Mouse (Mus musculus): Measurements from ENCODE around the gene Ccl24.

Ccl24 gene

GRCm38 (mm10) chr5:135544865-135545797, 27.7 kb downstream of the Ccl24 start, which contains the start of gene Hip1:
TSS of gene Hip1 (minus strand) at chr5:135545120.
- in situ Hi-C loops (cut with MboI) = no loop called here

- in situ Hi-C loops (cut with MboI) = no loop called here
These were observed 28.8 kb downstream of the Ccl24 start for GRCm38 (mm10) chr5:135544032-135544558.

DNA sequence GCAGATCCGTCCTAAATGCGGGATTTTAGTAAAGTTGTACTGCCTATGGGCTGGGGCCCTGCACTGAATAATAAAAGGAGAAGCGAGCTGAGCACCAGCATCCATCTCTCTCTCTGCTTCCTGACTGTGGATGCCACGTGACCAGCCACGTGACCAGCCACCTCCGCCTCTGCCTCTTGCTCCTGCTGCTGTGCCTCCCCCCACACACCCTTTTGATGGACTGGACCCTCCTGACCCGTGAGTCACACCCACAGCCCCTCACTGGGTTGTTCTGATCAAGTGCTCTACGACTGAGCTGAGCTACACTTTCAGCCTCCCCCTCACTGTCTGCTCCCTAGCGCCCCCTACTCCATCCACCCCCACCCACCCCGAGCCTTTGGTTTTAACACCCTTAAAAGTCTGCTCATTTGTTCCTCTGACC, 35.0 kb downstream of the Ccl24 start:
- in situ Hi-C loops (cut with MboI) = no loop called here

DNA sequence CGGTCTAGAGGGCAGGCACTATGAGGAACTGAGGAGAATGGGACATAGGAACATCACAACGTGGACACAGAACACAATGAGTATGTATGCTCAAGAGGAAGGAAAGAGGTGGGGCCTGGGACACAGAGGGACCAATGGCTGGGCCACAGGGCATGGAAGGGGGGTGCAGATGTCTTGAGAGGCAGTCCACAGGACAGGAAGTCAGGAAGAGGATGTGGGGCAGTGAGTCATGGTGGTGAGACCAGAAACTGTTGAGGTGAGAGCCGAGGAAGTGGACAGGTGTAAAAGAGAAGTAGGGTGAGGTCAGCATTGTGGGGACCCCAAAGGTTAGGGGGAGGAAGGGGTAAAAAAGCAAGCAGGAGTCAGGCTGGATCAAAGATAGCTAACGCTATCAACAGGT, 35.5 kb downstream of the Ccl24 start:
- in situ Hi-C loops (cut with MboI) = no loop called here

DNA sequence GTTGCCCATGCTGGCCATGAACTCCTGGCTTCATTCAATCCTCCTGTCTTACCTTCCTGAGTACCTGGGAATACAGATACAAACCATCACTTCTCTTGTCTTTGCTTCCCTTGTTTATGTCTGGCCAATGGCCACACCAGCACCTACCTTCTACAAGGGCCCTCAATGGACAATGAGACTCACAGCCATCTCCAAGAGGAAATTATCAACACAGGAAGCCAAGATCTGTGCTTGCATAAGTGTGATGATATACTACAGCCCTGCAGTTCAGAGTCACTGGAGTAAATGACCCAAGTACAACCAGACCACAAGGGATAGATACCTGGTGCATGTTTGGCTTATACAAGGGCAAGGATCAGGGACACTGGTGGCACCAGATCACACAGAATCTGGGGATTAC, 37.0 kb downstream of the Ccl24 start:
- in situ Hi-C loops (cut with MboI) = no loop called here

DNA sequence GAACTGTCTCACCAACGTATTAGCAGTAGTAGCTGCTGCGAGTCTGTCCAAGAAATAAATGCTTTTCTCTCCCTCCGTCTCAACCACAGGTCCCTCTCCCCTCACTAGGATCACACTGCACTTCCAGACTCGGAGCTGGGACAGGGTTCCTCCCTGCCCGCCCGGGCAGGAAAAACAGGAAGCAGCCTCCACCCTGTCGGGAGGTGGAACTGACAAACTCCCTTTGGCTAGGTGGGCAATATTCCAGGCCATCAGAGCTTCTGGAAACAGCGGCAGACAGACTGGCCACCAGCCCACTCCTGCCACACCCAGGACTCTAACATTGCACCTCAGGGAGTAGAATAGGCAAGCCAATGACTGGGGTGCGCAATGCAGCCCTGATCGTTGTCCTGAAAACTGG, 39.4 kb downstream of the Ccl24 start:
- in situ Hi-C loops (cut with MboI) = no loop called here

- in situ Hi-C loops (cut with MboI) = no loop called here
These were observed 41.5 kb downstream of the Ccl24 start for GRCm38 (mm10) chr5:135531306-135531845.

DNA sequence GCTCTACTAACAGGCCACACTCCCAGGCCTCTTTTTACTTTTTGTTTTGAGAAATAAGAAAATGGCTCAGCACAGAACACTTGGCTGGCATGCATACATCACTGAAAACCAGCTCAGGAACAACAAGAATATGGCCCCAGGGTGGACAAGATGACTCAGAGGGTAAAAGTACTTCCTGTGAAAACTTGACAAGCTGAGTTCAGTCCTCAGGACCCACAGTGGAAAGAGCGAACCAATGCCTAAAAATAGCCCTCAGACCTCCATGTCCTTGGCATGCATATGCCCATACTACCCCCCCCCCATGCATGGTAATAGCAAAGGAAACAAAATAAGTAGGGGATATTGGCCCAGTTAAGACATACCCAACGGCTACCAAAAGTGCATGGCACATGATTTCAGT, 42.9 kb downstream of the Ccl24 start:
- in situ Hi-C loops (cut with MboI) = no loop called here

GRCm38 (mm10) chr5:135529310-135529709, 43.5 kb downstream of the Ccl24 start:
- in situ Hi-C loops (cut with MboI) = no loop called here

- in situ Hi-C loops (cut with MboI) = no loop called here
These were observed 44.9 kb downstream of the Ccl24 start for GRCm38 (mm10) chr5:135527986-135528385.

DNA sequence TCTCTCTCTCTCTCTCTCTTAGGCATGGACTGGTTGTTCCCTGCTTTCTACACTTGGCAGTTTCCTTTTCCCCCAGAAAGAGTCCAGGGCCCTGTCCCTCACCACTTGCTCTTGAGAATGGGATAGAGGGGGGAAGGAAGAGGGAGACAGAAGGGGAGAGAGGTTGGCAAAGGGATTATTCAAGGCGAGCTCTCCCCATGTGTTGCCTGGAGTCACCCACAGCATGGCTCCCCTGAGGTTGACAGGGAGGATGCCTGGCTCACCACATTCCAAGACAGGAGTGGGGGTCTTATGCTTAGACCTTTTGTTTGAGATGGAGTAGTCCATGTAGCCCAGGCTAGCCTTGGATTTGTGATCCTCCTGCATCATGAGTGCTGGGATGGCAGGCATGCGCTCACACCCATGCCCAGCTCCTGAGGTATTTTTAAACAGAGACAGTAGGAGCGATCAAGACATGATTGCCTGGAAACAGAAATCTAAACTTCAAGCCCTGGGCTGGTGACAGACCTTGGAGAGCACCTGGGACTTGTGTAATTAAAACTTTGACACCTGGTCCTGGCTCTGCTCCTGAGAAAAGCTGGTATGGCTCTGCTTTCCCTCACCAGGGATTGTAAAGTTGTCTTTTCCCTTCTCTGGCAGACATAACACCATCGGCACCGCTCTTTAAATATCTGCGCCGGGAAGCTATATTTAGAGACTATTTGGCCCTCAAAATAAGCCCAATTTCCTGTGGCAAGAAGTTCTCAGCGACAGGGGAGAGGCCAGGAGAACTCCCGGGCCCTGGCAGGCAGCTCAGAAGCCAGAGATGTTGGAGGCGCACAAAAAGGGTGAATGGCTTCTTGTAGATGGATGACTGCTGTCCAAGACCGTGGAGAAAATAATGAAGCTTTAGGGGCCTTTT, 47.9 kb downstream of the Ccl24 start:
- in situ Hi-C loops (cut with MboI) = no loop called here

GRCm38 (mm10) chr5:135524087-135524486, 48.8 kb downstream of the Ccl24 start:
- in situ Hi-C loops (cut with MboI) = no loop called here

DNA sequence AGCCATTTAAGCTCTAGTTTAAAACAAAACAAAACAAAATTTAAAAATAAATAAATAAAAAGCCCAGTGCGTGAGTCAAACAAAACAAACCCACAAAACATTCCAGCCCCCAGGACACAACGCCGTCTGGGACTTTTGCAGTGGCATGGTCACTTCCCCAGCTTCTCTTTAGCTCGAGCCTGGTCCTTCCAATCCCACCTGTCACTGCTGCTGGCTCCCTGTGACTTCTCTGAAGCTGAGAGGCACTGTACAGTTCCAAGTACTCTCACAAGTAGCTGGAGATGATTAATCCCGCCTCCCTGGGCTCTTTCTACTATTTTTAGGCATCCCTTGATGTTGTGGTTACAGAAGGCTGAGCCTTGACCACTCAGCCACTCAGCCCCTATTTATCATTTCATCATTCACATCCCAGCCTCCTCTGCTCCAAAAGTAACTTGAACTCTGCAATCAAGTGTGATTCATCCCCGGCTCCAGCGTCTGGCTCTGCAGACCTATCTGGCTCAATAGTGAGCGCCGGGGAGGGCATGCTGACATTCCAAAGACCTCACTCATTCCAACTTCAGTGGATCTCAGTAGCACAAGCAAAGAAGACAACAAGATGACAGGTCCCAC, 50.6 kb downstream of the Ccl24 start:
- in situ Hi-C loops (cut with MboI) = no loop called here

All from mature B cell (primary cell).